Comparison of ENCODE assay signal across 8 mouse cellular contexts in the genomic region with DNA sequence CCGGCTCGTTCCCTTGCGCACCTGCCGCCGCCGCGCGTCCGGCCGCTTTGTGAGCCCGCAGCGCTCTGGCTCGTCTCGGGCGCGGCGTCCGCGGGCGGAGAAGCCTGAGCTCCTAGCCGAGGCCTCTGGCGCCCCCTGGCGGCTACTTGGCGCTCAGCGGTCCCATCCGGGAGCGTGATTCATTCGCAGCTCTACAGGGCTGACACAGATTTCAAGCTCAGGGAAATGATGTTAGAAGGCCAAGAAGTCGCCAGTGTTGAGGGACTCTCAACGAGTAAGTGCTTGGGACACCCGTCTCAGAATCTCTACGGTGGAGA. TPM values are rescaled to one million over a fixed set of nuclear protein-coding genes. Genes with fewer than 3 reads are reported as not detected.
DNase-seq lines count a peak whose midpoint lies in the region; ATAC-seq lines count a peak whose summit lies in the region.

Spock1 (minus strand) TSS at position 67 of the 317 bp plus-strand sequence.

- H3K27ac ChIP-seq in embryonic facial prominence, embryonic 13.5 days: no peak within 1 kb of the TSS
- no peak within 1 kb of the TSS for H3K27ac ChIP-seq in limb, embryonic 11.5 days (replicated peaks; ENCODE audit: low read depth, low read length)
- peak within 1 kb of the TSS; percentile 67 for H3K27ac ChIP-seq in midbrain, embryonic 14.5 days (replicated peaks; ENCODE audit: low read depth, low read length)
- no peak within 1 kb of the TSS for H3K27ac ChIP-seq in stomach, embryonic 14.5 days (ENCODE audit: low read length)

- peak within 1 kb of the TSS; percentile 49 for H3K9ac ChIP-seq in embryonic facial prominence, embryonic 13.5 days
- H3K9ac ChIP-seq in limb, embryonic 11.5 days (ENCODE audit: low read length): 0 out of 2 replicates have a peak within 1 kb of the TSS, but pooled peaks have one; percentile 19
- peak within 1 kb of the TSS; percentile 77 for H3K9ac ChIP-seq in midbrain, embryonic 14.5 days (replicated peaks; ENCODE audit: low read length)
- H3K9ac ChIP-seq in stomach, embryonic 14.5 days (replicated peaks; ENCODE audit: low read depth, low read length): 0 out of 2 replicates have a peak within 1 kb of the TSS, but pooled peaks have one; percentile 2

- H3K36me3 ChIP-seq in embryonic facial prominence, embryonic 13.5 days: no peaks in the 10 kb centered on the region
- H3K36me3 ChIP-seq in limb, embryonic 11.5 days (ENCODE audit: control insufficient read depth, insufficient read depth, low read length): no peaks in the 10 kb centered on the region
- H3K36me3 ChIP-seq in midbrain, embryonic 14.5 days (ENCODE audit: control insufficient read depth, insufficient read depth, low read length): no peaks in the 10 kb centered on the region
- no peaks in the 10 kb centered on the region for H3K36me3 ChIP-seq in stomach, embryonic 14.5 days (ENCODE audit: control insufficient read depth, insufficient read depth, low read length)

- peak; percentile 39 for DNase-seq in CD4-positive, CD25-positive, alpha-beta regulatory T cell, adult 2 months (ENCODE audit: low read depth, low spot score)
- peak; percentile 12 to 56 for DNase-seq in heart, adult 9 months (ENCODE audit: low spot score in 2 of 2)
- DNase-seq in kidney, adult 9 months: peak; percentile 71
- peak; percentile 95 for DNase-seq in limb, embryonic 11.5 days (ENCODE audit: low spot score)
- peak; percentile 98 for DNase-seq in midbrain, embryonic 14.5 days

- no peaks in the 10 kb centered on the region for H3K9me3 ChIP-seq in embryonic facial prominence, embryonic 13.5 days
- H3K9me3 ChIP-seq in limb, embryonic 11.5 days (ENCODE audit: control insufficient read depth, low read length): no peaks in the 10 kb centered on the region
- H3K9me3 ChIP-seq in midbrain, embryonic 14.5 days (ENCODE audit: control insufficient read depth, low read length): no peaks in the 10 kb centered on the region
- H3K9me3 ChIP-seq in stomach, embryonic 14.5 days (ENCODE audit: control insufficient read depth, low read depth, low read length): peaks cover 4% of the 10 kb centered on the region; the same call in 1 of the 2 replicates

- H3K4me2 ChIP-seq in embryonic facial prominence, embryonic 13.5 days: peak within 1 kb of the TSS; percentile 76
- peak within 1 kb of the TSS; percentile 79 for H3K4me2 ChIP-seq in limb, embryonic 11.5 days (ENCODE audit: low read depth, severe bottlenecking)
- peak within 1 kb of the TSS; percentile 81 for H3K4me2 ChIP-seq in midbrain, embryonic 14.5 days (ENCODE audit: low read length)
- H3K4me2 ChIP-seq in stomach, embryonic 14.5 days (replicated peaks; ENCODE audit: low read depth, low read length): peak within 1 kb of the TSS; percentile 45

- peaks cover 17% of the 10 kb centered on the region for H3K4me1 ChIP-seq in embryonic facial prominence, embryonic 13.5 days
- 0 out of 2 replicates have a peak, but pooled peaks cover 4% of the 10 kb centered on the region for H3K4me1 ChIP-seq in limb, embryonic 11.5 days (ENCODE audit: control insufficient read depth, insufficient read depth, low read length)
- H3K4me1 ChIP-seq in midbrain, embryonic 14.5 days (ENCODE audit: control insufficient read depth, insufficient read depth, low read length): peaks cover 13% of the 10 kb centered on the region; the same call in 1 of the 2 replicates
- H3K4me1 ChIP-seq in stomach, embryonic 14.5 days (ENCODE audit: control insufficient read depth, insufficient read depth, low read length): no peaks in the 10 kb centered on the region; the same call in 1 of the 2 replicates

- H3K4me3 ChIP-seq in embryonic facial prominence, embryonic 13.5 days: peak within 1 kb of the TSS; percentile 45
- peak within 1 kb of the TSS; percentile 31 for H3K4me3 ChIP-seq in limb, embryonic 11.5 days (ENCODE audit: low read depth, low read length)
- peak within 1 kb of the TSS; percentile 65 for H3K4me3 ChIP-seq in midbrain, embryonic 14.5 days (replicated peaks; ENCODE audit: low read depth, low read length)
- H3K4me3 ChIP-seq in stomach, embryonic 14.5 days (ENCODE audit: low read depth, low read length): peak within 1 kb of the TSS; percentile 32

- WGBS in embryonic facial prominence, embryonic 13.5 days: under 1% methylated on average over 32 of the region's 32 CpGs
- under 1% methylated on average over 32 of the region's 32 CpGs for WGBS in limb, embryonic 11.5 days
- WGBS in midbrain, embryonic 14.5 days: 1% methylated on average over 32 of the region's 32 CpGs
- WGBS in stomach, embryonic 14.5 days: under 1% methylated on average over 32 of the region's 32 CpGs

- peaks cover 43% of the 10 kb centered on the region for H3K27me3 ChIP-seq in embryonic facial prominence, embryonic 13.5 days
- peaks cover 20% of the 10 kb centered on the region for H3K27me3 ChIP-seq in limb, embryonic 11.5 days (ENCODE audit: control insufficient read depth, insufficient read depth, low read length)
- peaks cover 4% of the 10 kb centered on the region; the same call in 1 of the 2 replicates for H3K27me3 ChIP-seq in midbrain, embryonic 14.5 days (ENCODE audit: control insufficient read depth, insufficient read depth, low read length)
- peaks cover 19% of the 10 kb centered on the region for H3K27me3 ChIP-seq in stomach, embryonic 14.5 days (ENCODE audit: control insufficient read depth, insufficient read depth, low read length)

- ATAC-seq in CD4-positive, CD25-positive, alpha-beta regulatory T cell, adult 4 months: no peak
- ATAC-seq in embryonic facial prominence, embryonic 13.5 days (ENCODE audit: insufficient number of reproducible peaks, insufficient read depth, low FRiP score, low TSS enrichment, low read depth): peak; percentile 48; the same call in 1 of the 2 replicates
- peak; percentile 47; the same call in 1 of the 2 replicates for ATAC-seq in limb, embryonic 11.5 days (ENCODE audit: insufficient number of reproducible peaks, low FRiP score, low TSS enrichment, low read depth)
- peak; percentile 80 for ATAC-seq in midbrain, embryonic 14.5 days (ENCODE audit: low FRiP score, low TSS enrichment)
- peak; percentile 53; the same call in 1 of the 2 replicates for ATAC-seq in stomach, embryonic 14.5 days (ENCODE audit: insufficient number of reproducible peaks, insufficient read depth, low FRiP score, low read depth)

RNA-seq across cellular contexts. Expression of gene Spock1, which starts in this region (rescaled TPM):
- not detected for polyA plus RNA-seq in CD4-positive, CD25-positive, alpha-beta regulatory T cell, adult 4 months (2017; shearing (Covaris generic))
- 12.0 and 13.1 TPM in 2 replicates for polyA plus RNA-seq in embryonic facial prominence, embryonic 13.5 days (2015; fragmentation: Nextera tagmentation; extraction: Ambion mirVana)
- 1.2 TPM in 2 replicates for polyA plus RNA-seq in limb, embryonic 11.5 days (2014; fragmentation: Nextera tagmentation; extraction: Ambion mirVana)
- polyA plus RNA-seq in midbrain, embryonic 14.5 days (2014; fragmentation: Nextera tagmentation; extraction: Ambion mirVana): 66.2 and 73.1 TPM in 2 replicates
- 9.6 and 10.6 TPM in 2 replicates for polyA plus RNA-seq in stomach, embryonic 14.5 days (2014; fragmentation: Nextera tagmentation; extraction: Ambion mirVana)

Comparison
In these comparisons a context has a peak if more than half of its experiments do, and no peak if none do; other contexts are left out.
1. DNase-seq: peak in every context shown above with its lines; median percentile 98 in midbrain, embryonic 14.5 days; 95 in limb, embryonic 11.5 days; 71 in kidney, adult 9 months; 39 in CD4-positive, CD25-positive, alpha-beta regulatory T cell, adult 2 months; 34 in heart, adult 9 months.
2. H3K9ac ChIP-seq: peak in every context shown above with its lines; median percentile 77 in midbrain, embryonic 14.5 days; 49 in embryonic facial prominence, embryonic 13.5 days; 19 in limb, embryonic 11.5 days; 2 in stomach, embryonic 14.5 days.